Mouse (Mus musculus): Measurements from ENCODE around the gene Foxk2. TPM values are rescaled to one million over a fixed set of nuclear protein-coding genes. Genes with fewer than 3 reads are reported as not detected.

Foxk2 gene
- 6.1 and 6.6 TPM in 2 replicates for polyA plus RNA-seq (2015; fragmentation: Nextera tagmentation; extraction: Ambion mirVana)

DNA sequence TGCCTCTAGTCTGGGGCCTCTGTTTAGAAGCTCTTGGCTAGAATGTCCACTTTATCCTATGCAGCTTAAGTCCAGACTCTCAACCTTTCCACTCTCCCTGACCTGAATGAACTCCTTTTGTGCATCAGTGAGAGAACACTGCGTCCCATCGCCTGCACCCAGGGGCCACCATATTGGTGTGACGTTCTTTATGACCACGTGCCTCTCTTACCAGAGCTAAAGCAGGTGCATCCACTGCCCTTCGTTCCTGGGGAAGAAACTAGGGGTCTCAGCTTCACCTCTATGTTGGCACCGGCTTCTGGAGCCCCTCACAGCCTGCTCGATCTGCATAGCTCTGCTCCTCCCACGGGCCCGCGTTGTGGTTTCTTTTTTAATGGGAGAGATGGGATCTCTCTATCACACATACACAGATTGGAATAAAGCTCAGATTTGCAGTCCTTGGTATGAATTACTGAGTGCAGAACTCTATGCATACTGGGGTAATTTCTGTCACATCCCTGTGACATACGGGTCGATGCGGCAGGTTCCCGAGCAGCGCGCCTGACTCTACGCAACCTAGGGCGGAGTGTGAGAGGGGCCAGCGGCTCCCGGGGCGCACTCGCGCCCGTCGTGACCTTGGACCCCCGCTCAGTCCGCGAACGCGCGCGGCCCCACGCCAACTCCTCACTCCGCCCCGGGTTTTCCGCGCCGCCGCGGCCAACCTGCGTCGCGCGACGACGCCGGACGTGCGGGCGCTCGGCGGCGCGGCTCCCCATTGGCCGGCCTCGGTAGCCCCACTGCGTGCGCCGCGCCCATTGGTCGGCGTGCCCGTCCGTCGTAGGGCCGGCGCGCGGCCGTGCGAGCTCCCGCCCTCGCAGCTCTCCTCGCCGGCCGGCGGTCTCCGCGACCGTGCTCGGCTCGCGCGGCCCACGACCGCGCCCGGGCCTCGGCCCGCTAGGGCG is at the start of gene Foxk2:
TSS of gene Foxk2 (plus strand) at position 831 of the 941 bp plus-strand sequence.
- peak within 1 kb of the TSS; percentile 98 for H3K4me3 ChIP-seq (replicated peaks; ENCODE audit: low read length)
- peak within 1 kb of the TSS; percentile 84 for H3K27ac ChIP-seq (ENCODE audit: low read length)
- H3K4me1 ChIP-seq (ENCODE audit: control insufficient read depth, insufficient read depth, low read length): peaks cover 15% of the 10 kb centered on the region; the same call in 1 of the 2 replicates
- no peaks in the 10 kb centered on the region for H3K27me3 ChIP-seq (ENCODE audit: control insufficient read depth, insufficient read depth, low read length)
- ATAC-seq (ENCODE audit: insufficient read depth, low FRiP score): peak; percentile 99
- peak within 1 kb of the TSS; percentile 81 for H3K4me2 ChIP-seq (ENCODE audit: low read depth, low read length)
- H3K9me3 ChIP-seq (replicated peaks; ENCODE audit: control insufficient read depth, low read length): no peaks in the 10 kb centered on the region
- peak within 1 kb of the TSS; percentile 93 for H3K9ac ChIP-seq (ENCODE audit: low read length)
- WGBS: under 1% methylated on average over 91 of the region's 91 CpGs
- no peaks in the 10 kb centered on the region for H3K36me3 ChIP-seq (ENCODE audit: control insufficient read depth, insufficient read depth, low read length)

DNA sequence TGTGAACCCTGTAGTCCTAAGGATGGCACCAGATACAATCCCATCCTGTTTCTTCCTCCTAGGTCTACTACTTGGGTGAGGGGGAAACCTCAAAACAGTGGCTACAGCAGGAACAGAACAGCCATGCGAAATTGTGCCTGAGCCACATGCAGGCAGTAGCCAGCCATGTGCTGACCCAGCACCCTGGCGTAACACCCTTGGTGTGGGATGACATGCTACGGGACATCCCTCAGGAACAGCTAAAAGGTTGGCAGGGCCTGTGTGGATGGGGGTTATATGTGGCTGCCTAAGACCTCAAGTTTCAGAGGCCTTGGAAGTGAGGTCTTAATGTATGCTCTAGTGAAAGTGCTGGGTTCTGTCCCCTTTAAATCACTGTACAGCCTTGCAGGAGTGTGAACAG is 43.0 kb upstream of the Foxk2 start:
- Histone ChIP-seq H3K9me3 (replicated peaks; ENCODE audit: control insufficient read depth, low read length) (no peaks in the 10 kb centered on the region), H3K27ac (ENCODE audit: low read length) (no peak overlapping the region), H3K36me3 (ENCODE audit: control insufficient read depth, insufficient read depth, low read length) (peaks cover 5% of the 10 kb centered on the region; the same call in 1 of the 2 replicates), H3K27me3 (ENCODE audit: control insufficient read depth, insufficient read depth, low read length) (no peaks in the 10 kb centered on the region), H3K4me3 (replicated peaks; ENCODE audit: low read length) (no peak overlapping the region), H3K4me1 (ENCODE audit: control insufficient read depth, insufficient read depth, low read length) (no peaks in the 10 kb centered on the region), H3K9ac (ENCODE audit: low read length) (no peak overlapping the region), H3K4me2 (ENCODE audit: low read depth, low read length) (no peak overlapping the region)
- 97% methylated on average over 3 of the region's 3 CpGs for WGBS
- ATAC-seq (ENCODE audit: insufficient read depth, low FRiP score): no peak

- Histone ChIP-seq H3K9ac (ENCODE audit: low read length) (no peak overlapping the region), H3K27ac (ENCODE audit: low read length) (no peak overlapping the region), H3K9me3 (replicated peaks; ENCODE audit: control insufficient read depth, low read length) (no peaks in the 10 kb centered on the region), H3K4me1 (ENCODE audit: control insufficient read depth, insufficient read depth, low read length) (no peaks in the 10 kb centered on the region), H3K27me3 (ENCODE audit: control insufficient read depth, insufficient read depth, low read length) (no peaks in the 10 kb centered on the region), H3K4me2 (ENCODE audit: low read depth, low read length) (no peak overlapping the region), H3K4me3 (replicated peaks; ENCODE audit: low read length) (no peak overlapping the region), H3K36me3 (ENCODE audit: control insufficient read depth, insufficient read depth, low read length) (peaks cover 17% of the 10 kb centered on the region)
- no peak for ATAC-seq (ENCODE audit: insufficient read depth, low FRiP score)
- WGBS: 90% methylated on average over 11 of the region's 11 CpGs
These were observed 40.0 kb upstream of the Foxk2 start for GRCm38 (mm10) chr11:121219776-121220175.

GRCm38 (mm10) chr11:121220771-121221170 is 39.0 kb upstream of the Foxk2 start:
- H3K9me3 ChIP-seq (replicated peaks; ENCODE audit: control insufficient read depth, low read length): no peaks in the 10 kb centered on the region
- no peak overlapping the region for H3K4me2 ChIP-seq (ENCODE audit: low read depth, low read length)
- H3K27ac ChIP-seq (ENCODE audit: low read length): no peak overlapping the region
- WGBS: 89% methylated on average over 5 of the region's 5 CpGs
- H3K36me3 ChIP-seq (ENCODE audit: control insufficient read depth, insufficient read depth, low read length): peaks cover 26% of the 10 kb centered on the region
- H3K9ac ChIP-seq (ENCODE audit: low read length): no peak overlapping the region
- no peaks in the 10 kb centered on the region for H3K27me3 ChIP-seq (ENCODE audit: control insufficient read depth, insufficient read depth, low read length)
- H3K4me1 ChIP-seq (ENCODE audit: control insufficient read depth, insufficient read depth, low read length): peaks cover 4% of the 10 kb centered on the region
- no peak overlapping the region for H3K4me3 ChIP-seq (replicated peaks; ENCODE audit: low read length)
- no peak for ATAC-seq (ENCODE audit: insufficient read depth, low FRiP score)

- 91% methylated on average over 6 of the region's 6 CpGs for WGBS
- H3K9ac ChIP-seq (ENCODE audit: low read length): no peak overlapping the region
- no peak overlapping the region for H3K4me2 ChIP-seq (ENCODE audit: low read depth, low read length)
- peaks cover 26% of the 10 kb centered on the region for H3K36me3 ChIP-seq (ENCODE audit: control insufficient read depth, insufficient read depth, low read length)
- no peaks in the 10 kb centered on the region for H3K27me3 ChIP-seq (ENCODE audit: control insufficient read depth, insufficient read depth, low read length)
- H3K4me3 ChIP-seq (replicated peaks; ENCODE audit: low read length): no peak overlapping the region
- no peak overlapping the region for H3K27ac ChIP-seq (ENCODE audit: low read length)
- H3K9me3 ChIP-seq (replicated peaks; ENCODE audit: control insufficient read depth, low read length): no peaks in the 10 kb centered on the region
- ATAC-seq (ENCODE audit: insufficient read depth, low FRiP score): no peak
- H3K4me1 ChIP-seq (ENCODE audit: control insufficient read depth, insufficient read depth, low read length): peaks cover 8% of the 10 kb centered on the region
These were observed 38.3 kb upstream of the Foxk2 start for GRCm38 (mm10) chr11:121221321-121222010.

GRCm38 (mm10) chr11:121228129-121229017 is 31.4 kb upstream of the Foxk2 start:
- no peak for ATAC-seq (ENCODE audit: insufficient read depth, low FRiP score)
- peak overlapping the region; percentile 67 for H3K4me2 ChIP-seq (ENCODE audit: low read depth, low read length)
- H3K27ac ChIP-seq (ENCODE audit: low read length): peak overlapping the region; percentile 80
- H3K36me3 ChIP-seq (ENCODE audit: control insufficient read depth, insufficient read depth, low read length): peaks cover 15% of the 10 kb centered on the region
- no peaks in the 10 kb centered on the region for H3K27me3 ChIP-seq (ENCODE audit: control insufficient read depth, insufficient read depth, low read length)
- H3K9ac ChIP-seq (ENCODE audit: low read length): peak overlapping the region; percentile 82
- H3K4me3 ChIP-seq (replicated peaks; ENCODE audit: low read length): peak overlapping the region; percentile 81
- H3K9me3 ChIP-seq (replicated peaks; ENCODE audit: control insufficient read depth, low read length): no peaks in the 10 kb centered on the region
- H3K4me1 ChIP-seq (ENCODE audit: control insufficient read depth, insufficient read depth, low read length): peaks cover 26% of the 10 kb centered on the region
- 19% methylated on average over 21 of the region's 21 CpGs for WGBS

- Histone ChIP-seq H3K4me1 (ENCODE audit: control insufficient read depth, insufficient read depth, low read length) (peaks cover 30% of the 10 kb centered on the region), H3K4me3 (replicated peaks; ENCODE audit: low read length) (peak within 1 kb of the TSS; percentile 81), H3K9ac (ENCODE audit: low read length) (peak within 1 kb of the TSS; percentile 82), H3K27me3 (ENCODE audit: control insufficient read depth, insufficient read depth, low read length) (no peaks in the 10 kb centered on the region), H3K9me3 (replicated peaks; ENCODE audit: control insufficient read depth, low read length) (no peaks in the 10 kb centered on the region), H3K4me2 (ENCODE audit: low read depth, low read length) (peak within 1 kb of the TSS; percentile 67), H3K36me3 (ENCODE audit: control insufficient read depth, insufficient read depth, low read length) (peaks cover 14% of the 10 kb centered on the region), H3K27ac (ENCODE audit: low read length) (peak within 1 kb of the TSS; percentile 80)
- under 1% methylated on average over 23 of the region's 23 CpGs for WGBS
- ATAC-seq (ENCODE audit: insufficient read depth, low FRiP score): peak; percentile 90
These were observed 30.8 kb upstream of the Foxk2 start, which contains the start of gene Cybc1 for GRCm38 (mm10) chr11:121229018-121229439. Gene Cybc1, minus strand, starts transcription at chr11:121229322.

GRCm38 (mm10) chr11:121231191-121231590 is 28.6 kb upstream of the Foxk2 start:
- no peak overlapping the region for H3K27ac ChIP-seq (ENCODE audit: low read length)
- no peak overlapping the region for H3K4me3 ChIP-seq (replicated peaks; ENCODE audit: low read length)
- H3K9me3 ChIP-seq (replicated peaks; ENCODE audit: control insufficient read depth, low read length): no peaks in the 10 kb centered on the region
- 66% methylated on average over 4 of the region's 4 CpGs for WGBS
- no peaks in the 10 kb centered on the region for H3K36me3 ChIP-seq (ENCODE audit: control insufficient read depth, insufficient read depth, low read length)
- ATAC-seq (ENCODE audit: insufficient read depth, low FRiP score): no peak
- H3K4me2 ChIP-seq (ENCODE audit: low read depth, low read length): no peak overlapping the region
- H3K9ac ChIP-seq (ENCODE audit: low read length): no peak overlapping the region; the same call in 1 of the 2 replicates
- H3K4me1 ChIP-seq (ENCODE audit: control insufficient read depth, insufficient read depth, low read length): peaks cover 27% of the 10 kb centered on the region
- no peaks in the 10 kb centered on the region for H3K27me3 ChIP-seq (ENCODE audit: control insufficient read depth, insufficient read depth, low read length)
